8 mouse cellular contexts compared by ENCODE assay signal in the genomic region with DNA sequence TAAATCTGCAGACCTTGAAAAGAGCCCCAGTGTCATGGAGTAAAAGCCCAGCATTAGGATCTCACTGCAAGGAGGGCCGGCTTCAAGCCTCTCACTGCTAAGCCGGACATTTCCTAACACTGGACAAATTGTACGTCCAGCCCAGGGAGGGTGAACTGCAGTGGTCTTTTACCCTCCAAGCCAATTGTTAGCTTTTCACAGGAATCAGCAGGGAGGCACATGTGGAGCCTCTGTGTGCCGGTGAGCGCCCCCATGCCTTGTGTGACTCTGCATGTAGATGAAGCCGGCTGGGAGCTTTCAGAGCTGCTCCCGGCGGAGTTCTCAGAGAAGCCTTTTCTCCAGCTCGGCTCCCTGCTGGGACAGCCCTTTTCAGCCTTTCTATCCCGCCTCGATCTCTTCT.
DNase-seq lines count a peak whose midpoint lies in the region; ATAC-seq and TF ChIP-seq lines count a peak whose summit lies in the region.

No protein-coding gene starts in this region.

- H3K4me1 ChIP-seq in limb, embryonic 10.5 days, result peaks cover 20% of the 10 kb centered on the region
- H3K4me1 ChIP-seq in thymus, adult 2 months (replicated peaks; ENCODE audit: control insufficient read depth, insufficient read depth, low read length), result no peaks in the 10 kb centered on the region

- peak overlapping the region; percentile 36 for H3K4me3 ChIP-seq in limb, embryonic 10.5 days
- no peak overlapping the region for H3K4me3 ChIP-seq in thymus, adult 2 months (ENCODE audit: control insufficient read depth, insufficient read depth, low read length)

- 1% methylated on average over 11 of the region's 11 CpGs for WGBS in limb, embryonic 10.5 days
- 95% methylated on average over 11 of the region's 11 CpGs for WGBS in thymus, adult 2 months

- peaks cover 8% of the 10 kb centered on the region; the same call in 1 of the 2 replicates for H3K36me3 ChIP-seq in limb, embryonic 10.5 days
- peaks cover 4% of the 10 kb centered on the region for H3K36me3 ChIP-seq in thymus, adult 2 months (ENCODE audit: control insufficient read depth, insufficient read depth, low read length)

- no peaks in the 10 kb centered on the region for H3K9me3 ChIP-seq in limb, embryonic 10.5 days (replicated peaks)

- no peak for ATAC-seq in monocyte, adult 5-6 weeks (replicated peaks; ENCODE audit: insufficient number of reproducible peaks, low FRiP score, low TSS enrichment, poor library complexity, severe bottlenecking)

- no peak for TF ChIP-seq CTCF in thymus, adult 2 months (IDR thresholded peaks at IDR 0.05; ENCODE audit: borderline replicate concordance, control insufficient read depth, extremely low read depth, insufficient read depth, low read length, poor library complexity)

- peak overlapping the region; percentile 61 for H3K27ac ChIP-seq in limb, embryonic 10.5 days
- H3K27ac ChIP-seq in thymus, adult 2 months (ENCODE audit: control insufficient read depth, insufficient read depth, low read length), result no peak overlapping the region

- peak; percentile 18 for DNase-seq in adrenal gland, adult 2 months
- no peak for DNase-seq in adrenal gland, postnatal 25 days
- peak; percentile 30 for DNase-seq in right cerebral cortex, postnatal 14 days
- DNase-seq in right cerebral cortex, postnatal 25 days, result no peak
- DNase-seq in limb, embryonic 10.5 days (ENCODE audit: low spot score), result peak; percentile 61
- DNase-seq in right cerebral cortex, postnatal 4 days, result peak; percentile 36
- no peak for DNase-seq in thymus, adult 2 months

- no peaks in the 10 kb centered on the region for H3K27me3 ChIP-seq in limb, embryonic 10.5 days (ENCODE audit: low read depth, poor library complexity, severe bottlenecking)
- no peaks in the 10 kb centered on the region for H3K27me3 ChIP-seq in thymus, adult 2 months (ENCODE audit: control insufficient read depth, insufficient read depth, low read length)

- no peak for TF ChIP-seq POLR2A in thymus, adult 2 months (IDR thresholded peaks at IDR 0.05; ENCODE audit: control insufficient read depth, extremely low read depth, insufficient read depth, low read length, poor library complexity)

Comparison
In these comparisons a context has a peak if more than half of its experiments do, and no peak if none do; other contexts are left out.
1. DNase-seq: peak in adrenal gland, adult 2 months (single experiment), right cerebral cortex, postnatal 14 days (single experiment), limb, embryonic 10.5 days (single experiment) and right cerebral cortex, postnatal 4 days (single experiment); none in adrenal gland, postnatal 25 days (single experiment), right cerebral cortex, postnatal 25 days (single experiment) and thymus, adult 2 months (single experiment).